9 mouse cellular contexts compared by ENCODE assay signal in genomic region chr3:84906528-84906927, GRCm38 (mm10).
DNase-seq lines count a peak whose midpoint lies in the region; ATAC-seq lines count a peak whose summit lies in the region.
"Had no signal": no experiment of that assay in that cellular context is flagged by ENCODE, and none has a peak within 500 bp of the region (broad histone marks: within the 10 kb centered on the region; RNA-seq: fewer than 3 reads in every experiment).

No protein-coding gene starts in this region.

- no peak overlapping the region for H3K4me2 ChIP-seq in embryonic facial prominence, embryonic 11.5 days (ENCODE audit: low read depth, low read length)
- H3K4me2 ChIP-seq: neural tube, embryonic 13.5 days had no signal

- no peaks in the 10 kb centered on the region for H3K36me3 ChIP-seq in embryonic facial prominence, embryonic 11.5 days (replicated peaks; ENCODE audit: control insufficient read depth, insufficient read depth, low read depth, low read length)
- peaks cover 7% of the 10 kb centered on the region for H3K36me3 ChIP-seq in hindbrain, embryonic 10.5 days
- H3K36me3 ChIP-seq: neural tube, embryonic 13.5 days had no signal

- no peak overlapping the region for H3K27ac ChIP-seq in embryonic facial prominence, embryonic 11.5 days (replicated peaks; ENCODE audit: low read depth, low read length)
- no peak overlapping the region for H3K27ac ChIP-seq in hindbrain, embryonic 10.5 days
- H3K27ac ChIP-seq: neural tube, embryonic 13.5 days had no signal

- H3K9ac ChIP-seq in embryonic facial prominence, embryonic 11.5 days (replicated peaks; ENCODE audit: low read length) = no peak overlapping the region
- H3K9ac ChIP-seq: neural tube, embryonic 13.5 days had no signal

- H3K9me3 ChIP-seq in embryonic facial prominence, embryonic 11.5 days (replicated peaks; ENCODE audit: control insufficient read depth, low read length) = no peaks in the 10 kb centered on the region
- no peaks in the 10 kb centered on the region for H3K9me3 ChIP-seq in hindbrain, embryonic 10.5 days
- H3K9me3 ChIP-seq: neural tube, embryonic 13.5 days had no signal

- H3K27me3 ChIP-seq in embryonic facial prominence, embryonic 11.5 days (ENCODE audit: control insufficient read depth, insufficient read depth, low read length) = no peaks in the 10 kb centered on the region
- no peaks in the 10 kb centered on the region for H3K27me3 ChIP-seq in hindbrain, embryonic 10.5 days (ENCODE audit: insufficient read depth, poor library complexity, severe bottlenecking)
- H3K27me3 ChIP-seq: neural tube, embryonic 13.5 days had no signal

- ATAC-seq in embryonic facial prominence, embryonic 11.5 days (replicated peaks; ENCODE audit: insufficient number of reproducible peaks, low FRiP score, low TSS enrichment, low read depth) = no peak

- DNase-seq in heart, postnatal 4 days = peak; percentile 32
- DNase-seq in heart, adult 9 months (ENCODE audit: low spot score in 2 of 2) = no peak
- DNase-seq in urinary bladder, postnatal 14 days (ENCODE audit: low spot score) = peak; percentile 22
- no peak for DNase-seq in urinary bladder, postnatal 25 days (ENCODE audit: low spot score)
- peak; percentile 72 for DNase-seq in embryonic facial prominence, embryonic 11.5 days (ENCODE audit: low spot score)
- peak; percentile 67 for DNase-seq in retina, postnatal 1 day
- DNase-seq in testis, postnatal 10 days (ENCODE audit: low spot score) = no peak
- DNase-seq in hindbrain, embryonic 10.5 days (ENCODE audit: low spot score) = no peak

- WGBS in embryonic facial prominence, embryonic 11.5 days = 33% methylated on average over 1 of the region's 1 CpGs
- WGBS in hindbrain, embryonic 10.5 days = 33% methylated on average over 1 of the region's 1 CpGs

- H3K4me3 ChIP-seq in embryonic facial prominence, embryonic 11.5 days (ENCODE audit: low read depth, low read length) = no peak overlapping the region
- H3K4me3 ChIP-seq in hindbrain, embryonic 10.5 days = no peak overlapping the region
- H3K4me3 ChIP-seq: neural tube, embryonic 13.5 days had no signal

- H3K4me1 ChIP-seq in embryonic facial prominence, embryonic 11.5 days (ENCODE audit: control insufficient read depth, insufficient read depth, low read length) = no peaks in the 10 kb centered on the region
- peaks cover 10% of the 10 kb centered on the region for H3K4me1 ChIP-seq in hindbrain, embryonic 10.5 days (replicated peaks)
- H3K4me1 ChIP-seq: neural tube, embryonic 13.5 days had no signal

Comparison
In these comparisons a context has a peak if more than half of its experiments do, and no peak if none do; other contexts are left out.
1. DNase-seq: peak in heart, postnatal 4 days (single experiment), urinary bladder, postnatal 14 days (single experiment), embryonic facial prominence, embryonic 11.5 days (single experiment) and retina, postnatal 1 day (single experiment); none in heart, adult 9 months (0 of 2), urinary bladder, postnatal 25 days (single experiment), testis, postnatal 10 days (single experiment) and hindbrain, embryonic 10.5 days (single experiment).